Mouse (Mus musculus) brain, embryonic 14.5 days (tissue): ENCODE data around the gene Ctsh.

ENCODE experiments used
- CTCF ChIP-seq: fragments of 200-500 bp; IDR thresholded peaks from 2 replicates; pipeline ENCODE4 v1.5.1; 2012; ENCODE audit warnings: inconsistent platforms, mild to moderate bottlenecking, moderate library complexity, borderline replicate concordance; ENCODE audit not compliant: insufficient read depth, insufficient read length; ENCODE audit errors: extremely low read depth
- POLR2A ChIP-seq: fragments of 200-500 bp; IDR thresholded peaks from 2 replicates; pipeline ENCODE4 v1.6.1; 2012; ENCODE audit warnings: mild to moderate bottlenecking, inconsistent platforms, borderline replicate concordance; ENCODE audit not compliant: poor library complexity, insufficient read depth, insufficient read length, severe bottlenecking; ENCODE audit errors: extremely low read depth

DNA sequence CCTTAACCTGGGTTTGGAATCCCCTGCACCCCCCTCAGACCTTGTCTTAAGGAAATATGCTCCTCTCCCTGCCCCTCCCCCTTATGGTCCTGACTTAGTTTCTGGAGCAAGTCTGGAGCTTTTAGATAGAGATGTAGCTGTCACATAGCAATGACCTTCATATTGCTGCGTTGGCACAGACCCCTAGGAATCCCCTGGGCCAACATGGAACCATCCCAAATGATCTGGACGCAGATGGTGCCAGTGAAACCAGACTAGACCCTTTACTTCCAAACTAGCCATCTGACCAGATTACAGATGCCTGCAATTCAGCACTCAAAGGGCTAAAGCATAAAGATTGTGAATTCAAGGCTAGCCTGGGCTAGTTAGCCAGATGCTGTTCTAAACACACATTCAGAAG, 2.8 kb downstream of the Ctsh start:
- TF ChIP-seq CTCF (no peak), POLR2A (no peak)
